Mouse (Mus musculus) liver, embryonic 13.5 days (tissue): ENCODE measurements around the gene Nav2. TPM values are rescaled to one million over a fixed set of nuclear protein-coding genes. Genes with fewer than 3 reads are reported as not detected.

ENCODE experiments used
- ATAC-seq: fragments of 200-750 bp; cut with Nextera tagmentation; 2 replicates; pipeline ENCODE4 v1.8.0; 2017; ENCODE audit warnings: low read depth, mild to moderate bottlenecking, moderate number of reproducible peaks, moderate library complexity
- DNase-seq: peaks from one replicate; pipeline ENCODE4 v3.0.0; 2022
- H3K27ac ChIP-seq: fragments of 300-500 bp; sonication (generic); 2 replicates; pipeline ENCODE4 v1.5.1; 2015; ENCODE audit warnings: moderate library complexity, mild to moderate bottlenecking, inconsistent platforms
- H3K27me3 ChIP-seq: fragments of 300-500 bp; sonication (generic); 2 replicates; pipeline ENCODE4 v1.6.1; 2015; ENCODE audit warnings: mild to moderate bottlenecking, inconsistent platforms
- H3K36me3 ChIP-seq: fragments of 300-500 bp; sonication (generic); 2 replicates; pipeline ENCODE4 v1.6.1; 2015; ENCODE audit warnings: mild to moderate bottlenecking, inconsistent platforms
- H3K4me1 ChIP-seq: fragments of 300-500 bp; sonication (generic); replicated peaks from 2 replicates; pipeline ENCODE4 v1.6.1; 2015; ENCODE audit warnings: inconsistent platforms
- H3K4me2 ChIP-seq: fragments of 300-500 bp; sonication (generic); 2 replicates; pipeline ENCODE4 v1.6.1; 2015; ENCODE audit warnings: inconsistent platforms, mild to moderate bottlenecking, moderate library complexity
- H3K4me3 ChIP-seq: fragments of 300-500 bp; sonication (generic); replicated peaks from 2 replicates; pipeline ENCODE4 v1.5.1; 2015; ENCODE audit warnings: mild to moderate bottlenecking, inconsistent platforms
- H3K9ac ChIP-seq: fragments of 300-500 bp; sonication (generic); 2 replicates; pipeline ENCODE4 v1.6.1; 2015; ENCODE audit warnings: mild to moderate bottlenecking, inconsistent platforms
- H3K9me3 ChIP-seq: fragments of 300-500 bp; sonication (generic); replicated peaks from 2 replicates; pipeline ENCODE4 v1.6.1; 2016; ENCODE audit warnings: inconsistent platforms
- WGBS: fragments of 180-500 bp; shearing (Covaris S2); methylation state at CpG from one replicate; pipeline ENCODE4 v1.1.7; 2015; ENCODE audit not compliant: insufficient replicate concordance; 5-methylcytosine and 5-hydroxymethylcytosine counted together
- polyA plus RNA-seq: library from polyadenylated mRNA; unstranded; fragments of >200 nt; fragmentation: Nextera tagmentation; extraction: Ambion mirVana; gene quantifications from 2 replicates; pipeline ENCODE4 v1.2.1, GENCODE M21; 2015

The Nav2 gene
- polyA plus RNA-seq, 1 experiment from 2014 or later, result 1.8 TPM

- Histone ChIP-seq H3K27me3 (no peaks in the 10 kb centered on the region), H3K4me1 (peaks cover 27% of the 10 kb centered on the region), H3K9me3 (no peaks in the 10 kb centered on the region), H3K36me3 (no peaks in the 10 kb centered on the region), H3K4me2 (no peak overlapping the region), H3K27ac (no peak overlapping the region), H3K9ac (no peak overlapping the region), H3K4me3 (no peak overlapping the region)
- ATAC-seq (no peak), DNase-seq (no peak)
- 28% methylated on average over 3 of the region's 3 CpGs for WGBS
Observed at GRCm38 (mm10) chr7:49504297-49504696, 595.8 kb downstream of the Nav2 start.

GRCm38 (mm10) chr7:49505024-49505423 lies 596.5 kb downstream of the Nav2 start:
- peak overlapping the region; percentile 61 for H3K27ac ChIP-seq
- whole genome bisulfite sequencing, result 36% methylated on average over 2 of the region's 3 CpGs
- no peak for DNase-seq

GRCm38 (mm10) chr7:49506085-49506820 lies 597.7 kb downstream of the Nav2 start:
- no peaks in the 10 kb centered on the region for H3K36me3 ChIP-seq
- peak; percentile 77 for ATAC-seq
- no peaks in the 10 kb centered on the region for H3K27me3 ChIP-seq
- H3K4me1 ChIP-seq, result peaks cover 32% of the 10 kb centered on the region
- peak overlapping the region; percentile 15; the same call in 1 of the 2 replicates for H3K4me2 ChIP-seq
- no peaks in the 10 kb centered on the region for H3K9me3 ChIP-seq
- 61% methylated on average over 12 of the region's 12 CpGs for WGBS
- peak overlapping the region; percentile 73 for H3K27ac ChIP-seq
- no peak overlapping the region for H3K4me3 ChIP-seq
- no peak overlapping the region for H3K9ac ChIP-seq
- no peak for DNase-seq

More at GRCm38 (mm10) chr7:49505024-49505423, 596.5 kb downstream of the Nav2 start:
- Histone ChIP-seq H3K4me2 (no peak overlapping the region), H3K4me3 (no peak overlapping the region), H3K27me3 (no peaks in the 10 kb centered on the region), H3K9ac (no peak overlapping the region), H3K9me3 (no peaks in the 10 kb centered on the region), H3K36me3 (no peaks in the 10 kb centered on the region), H3K4me1 (peaks cover 27% of the 10 kb centered on the region)
- ATAC-seq, result no peak

DNA sequence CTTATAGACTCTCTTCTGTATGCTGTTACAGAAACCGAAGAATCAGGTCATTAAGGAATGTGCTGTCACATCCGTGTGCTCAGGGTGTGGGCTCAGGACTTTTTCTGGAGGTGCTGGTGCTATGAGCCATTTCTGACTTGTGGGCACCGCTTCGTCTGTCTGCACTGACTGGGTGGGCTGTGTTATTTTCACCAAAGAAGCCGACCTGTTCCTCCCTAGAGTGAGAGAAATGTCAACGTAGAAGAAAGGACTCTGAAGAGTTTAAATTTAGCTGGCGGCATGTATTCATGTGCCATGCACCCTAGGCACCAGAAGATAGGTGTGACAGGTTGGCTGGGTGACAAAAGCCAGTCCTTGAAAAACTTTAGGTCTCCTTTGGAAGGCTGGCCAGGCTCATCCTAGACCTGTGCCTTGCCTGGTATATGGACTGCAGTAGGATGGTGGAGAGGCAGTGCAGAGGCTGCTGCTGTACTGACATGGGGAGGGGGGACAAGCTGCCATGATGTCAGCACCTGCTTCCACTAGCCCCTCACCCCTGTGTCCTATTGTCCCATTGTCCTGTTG lies 599.5 kb downstream of the Nav2 start:
- H3K36me3 ChIP-seq, result no peaks in the 10 kb centered on the region
- no peak for ATAC-seq
- no peak overlapping the region for H3K4me2 ChIP-seq
- H3K27ac ChIP-seq, result no peak overlapping the region
- no peak overlapping the region for H3K9ac ChIP-seq
- DNase-seq, result no peak
- H3K27me3 ChIP-seq, result no peaks in the 10 kb centered on the region
- H3K9me3 ChIP-seq, result no peaks in the 10 kb centered on the region
- 64% methylated on average over 7 of the region's 7 CpGs for WGBS
- H3K4me3 ChIP-seq, result no peak overlapping the region
- H3K4me1 ChIP-seq, result peaks cover 32% of the 10 kb centered on the region

DNA sequence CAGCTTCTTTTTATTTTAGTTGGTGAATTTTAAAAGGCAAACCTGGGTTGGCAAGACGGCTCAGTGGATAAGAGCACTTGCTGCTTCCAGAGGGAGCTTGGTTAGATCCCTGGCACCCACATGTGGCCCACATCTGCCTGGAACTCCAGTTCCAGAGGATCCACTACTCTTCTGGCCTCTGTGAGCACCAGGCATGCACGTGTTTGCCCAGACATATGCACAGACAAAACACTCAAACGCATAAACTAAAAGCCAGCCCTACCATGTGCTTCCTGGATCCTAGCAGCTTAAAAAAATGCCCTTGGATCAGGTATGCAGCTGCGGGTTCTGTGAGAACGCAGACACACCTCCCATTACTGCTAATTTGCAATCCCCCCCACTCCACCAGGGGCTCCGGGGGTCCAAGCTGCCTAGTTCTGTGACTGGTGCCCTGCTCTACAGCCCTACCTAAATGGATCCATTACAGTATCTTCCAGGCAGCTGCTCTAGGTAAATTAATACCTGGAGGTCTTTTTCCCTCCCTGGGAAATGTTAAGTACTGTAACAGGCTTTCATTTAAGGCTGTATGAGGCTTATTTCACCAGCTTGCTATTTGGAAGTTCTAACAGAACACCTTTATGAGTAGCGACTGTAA lies 603.4 kb downstream of the Nav2 start:
- DNase-seq (no peak), ATAC-seq (no peak)
- WGBS, result 42% methylated on average over 7 of the region's 7 CpGs
- Histone ChIP-seq H3K27ac (no peak overlapping the region), H3K9ac (no peak overlapping the region), H3K4me2 (no peak overlapping the region), H3K27me3 (no peaks in the 10 kb centered on the region), H3K4me1 (peaks cover 15% of the 10 kb centered on the region), H3K36me3 (no peaks in the 10 kb centered on the region), H3K4me3 (no peak overlapping the region), H3K9me3 (no peaks in the 10 kb centered on the region)

GRCm38 (mm10) chr7:49513763-49514437 lies 605.4 kb downstream of the Nav2 start:
- Histone ChIP-seq H3K27ac (no peak overlapping the region), H3K4me3 (no peak overlapping the region), H3K4me1 (peaks cover 11% of the 10 kb centered on the region; the same call in 1 of the 2 replicates), H3K9me3 (no peaks in the 10 kb centered on the region), H3K27me3 (no peaks in the 10 kb centered on the region), H3K9ac (no peak overlapping the region), H3K4me2 (no peak overlapping the region), H3K36me3 (no peaks in the 10 kb centered on the region)
- ATAC-seq, result no peak
- 53% methylated on average over 6 of the region's 6 CpGs for WGBS
- DNase-seq, result no peak

DNA sequence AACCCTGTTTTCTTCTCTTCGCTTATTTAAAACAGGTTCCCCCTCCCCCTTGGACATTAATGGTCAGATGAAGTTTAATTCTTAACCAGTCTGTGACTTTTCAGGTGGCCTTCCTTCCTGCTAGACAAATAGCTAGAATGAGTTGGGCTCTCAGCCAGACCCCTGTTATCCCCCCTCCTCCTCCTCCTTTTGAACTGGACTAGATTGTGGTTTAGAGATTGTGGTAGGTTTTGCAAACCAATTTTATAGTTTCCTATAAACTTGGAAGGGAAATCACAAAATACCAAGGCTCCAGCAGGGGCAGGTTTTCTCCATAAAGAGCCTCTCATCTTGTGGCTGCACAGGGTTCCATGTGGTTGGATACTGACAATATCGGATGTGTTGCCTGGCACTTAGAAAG lies 606.5 kb downstream of the Nav2 start:
- WGBS, result 73% methylated on average over 2 of the region's 2 CpGs
- ATAC-seq, result no peak
- no peak overlapping the region for H3K4me3 ChIP-seq
- no peak overlapping the region for H3K27ac ChIP-seq
- DNase-seq, result no peak
- no peaks in the 10 kb centered on the region for H3K36me3 ChIP-seq
- H3K27me3 ChIP-seq, result no peaks in the 10 kb centered on the region
- H3K4me1 ChIP-seq, result peaks cover 12% of the 10 kb centered on the region; the same call in 1 of the 2 replicates
- no peaks in the 10 kb centered on the region for H3K9me3 ChIP-seq
- no peak overlapping the region for H3K4me2 ChIP-seq
- H3K9ac ChIP-seq, result no peak overlapping the region

- peaks cover 21% of the 10 kb centered on the region for H3K27me3 ChIP-seq
- no peaks in the 10 kb centered on the region for H3K36me3 ChIP-seq
- DNase-seq, result no peak
- no peak overlapping the region for H3K4me3 ChIP-seq
- no peak for ATAC-seq
- no peaks in the 10 kb centered on the region for H3K9me3 ChIP-seq
- 60% methylated on average over 2 of the region's 2 CpGs for WGBS
- H3K4me2 ChIP-seq, result no peak overlapping the region
- H3K27ac ChIP-seq, result no peak overlapping the region
- H3K4me1 ChIP-seq, result peaks cover 27% of the 10 kb centered on the region
- H3K9ac ChIP-seq, result no peak overlapping the region
Observed at GRCm38 (mm10) chr7:49520504-49520903, 612.0 kb downstream of the Nav2 start.

- Histone ChIP-seq H3K4me1 (peaks cover 33% of the 10 kb centered on the region), H3K36me3 (no peaks in the 10 kb centered on the region), H3K27ac (no peak overlapping the region), H3K27me3 (peaks cover 21% of the 10 kb centered on the region), H3K4me3 (no peak overlapping the region), H3K9me3 (no peaks in the 10 kb centered on the region), H3K9ac (no peak overlapping the region), H3K4me2 (no peak overlapping the region)
- 22% methylated on average over 4 of the region's 4 CpGs for WGBS
- no peak for ATAC-seq
- DNase-seq, result no peak
Observed at GRCm38 (mm10) chr7:49521349-49521748, 612.8 kb downstream of the Nav2 start.

DNA sequence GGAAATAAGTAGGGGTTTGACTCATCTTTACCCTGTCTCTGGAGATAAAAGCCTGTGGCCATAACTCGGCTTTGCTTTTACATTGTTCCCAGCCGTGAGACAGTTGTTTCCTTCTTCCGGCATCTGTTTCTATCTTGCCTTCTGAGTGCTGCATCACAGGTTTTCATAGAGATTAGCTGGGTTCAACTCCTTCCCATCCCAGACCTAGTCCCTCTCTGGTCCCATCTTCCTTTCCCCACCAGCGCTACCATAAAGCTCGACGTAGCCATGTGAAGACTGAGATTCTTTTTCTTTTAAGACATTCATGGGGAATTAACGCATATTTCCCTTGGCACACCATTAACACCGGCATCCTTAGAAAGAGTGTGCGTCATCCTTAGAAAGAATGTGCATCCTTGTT lies 613.5 kb downstream of the Nav2 start:
- 3% methylated on average over 9 of the region's 9 CpGs for WGBS
- no peak overlapping the region for H3K27ac ChIP-seq
- peak overlapping the region; percentile 33 for H3K4me2 ChIP-seq
- H3K36me3 ChIP-seq, result no peaks in the 10 kb centered on the region
- peaks cover 33% of the 10 kb centered on the region for H3K4me1 ChIP-seq
- ATAC-seq (no peak), DNase-seq (no peak)
- no peak overlapping the region for H3K4me3 ChIP-seq
- H3K9ac ChIP-seq, result no peak overlapping the region
- H3K9me3 ChIP-seq, result no peaks in the 10 kb centered on the region
- H3K27me3 ChIP-seq, result peaks cover 21% of the 10 kb centered on the region

DNA sequence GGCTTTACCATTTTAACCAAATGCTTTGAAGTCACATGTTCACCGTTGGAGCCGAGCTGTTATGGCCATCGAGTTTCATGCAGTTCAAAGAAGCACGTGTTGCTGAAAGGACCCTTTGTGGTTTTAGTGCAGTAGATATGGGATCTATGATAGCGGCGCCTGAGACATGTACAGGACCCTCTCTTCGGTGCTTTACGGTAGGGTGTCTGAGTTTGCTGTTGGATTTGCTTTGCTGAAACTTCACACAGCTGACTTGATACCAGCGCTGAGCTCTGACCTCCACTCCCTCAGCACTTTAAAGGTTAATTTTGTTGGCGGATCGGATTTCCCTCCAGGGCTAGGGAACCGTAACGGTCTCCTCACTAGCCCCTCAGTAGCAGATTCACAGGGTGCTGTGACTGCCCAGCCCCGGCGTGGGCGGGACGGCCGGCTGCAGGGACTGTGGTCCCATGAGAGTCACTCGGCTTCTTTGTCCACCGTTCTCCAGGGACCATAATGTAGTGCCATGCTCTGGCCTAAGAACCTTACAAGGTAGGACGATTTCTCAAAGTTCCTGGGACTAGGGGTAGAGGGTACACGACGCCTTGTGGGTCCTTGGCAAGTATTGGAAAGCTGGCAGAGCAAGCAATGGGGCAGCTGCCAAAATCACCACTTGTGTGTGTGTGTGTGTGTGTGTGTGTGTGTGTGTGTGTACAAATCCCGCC lies 614.0 kb downstream of the Nav2 start:
- Histone ChIP-seq H3K9ac (peak overlapping the region; percentile 43; the same call in 1 of the 2 replicates), H3K27me3 (peaks cover 21% of the 10 kb centered on the region), H3K4me1 (peaks cover 37% of the 10 kb centered on the region), H3K9me3 (no peaks in the 10 kb centered on the region), H3K4me2 (peak overlapping the region; percentile 46), H3K36me3 (no peaks in the 10 kb centered on the region), H3K4me3 (peak overlapping the region; percentile 35), H3K27ac (peak overlapping the region; percentile 50; the same call in 1 of the 2 replicates)
- ATAC-seq (peak; percentile 75), DNase-seq (no peak)
- WGBS, result 2% methylated on average over 24 of the region's 24 CpGs
